Mouse (Mus musculus) myocyte (in vitro differentiated cells): ENCODE results near the gene Gria4.

Source experiments
- MAX ChIP-seq: IDR thresholded peaks from one replicate; pipeline ENCODE4 v1.6.1; 2011; ENCODE audit warnings: low read depth, mild to moderate bottlenecking, control low read depth
- MYOD1 ChIP-seq, 3 experiments: IDR thresholded peaks; one replicate each; pipeline ENCODE4 v1.6.1; 2011; ENCODE audit warnings: control low read depth in 2 of 3, low read depth in 2 of 3, mild to moderate bottlenecking in 2 of 3, moderate library complexity in 1 of 3; ENCODE audit not compliant: insufficient read length in 2 of 3, control insufficient read depth in 1 of 3
- MYOG ChIP-seq, 3 experiments: IDR thresholded peaks; one replicate each; pipeline ENCODE4 v1.6.1; 2011; ENCODE audit warnings: control low read depth in 2 of 3, low read depth in 2 of 3, mild to moderate bottlenecking in 2 of 3; ENCODE audit not compliant: insufficient read length in 2 of 3, control insufficient read depth in 1 of 3, insufficient read depth in 1 of 3
- POLR2A ChIP-seq: IDR thresholded peaks from one replicate; pipeline ENCODE4 v1.6.1; 2011; ENCODE audit warnings: low read depth, mild to moderate bottlenecking, control low read depth, moderate library complexity; ENCODE audit not compliant: insufficient read length
- USF1 ChIP-seq: IDR thresholded peaks from one replicate; pipeline ENCODE4 v1.6.1; 2011; ENCODE audit warnings: low read depth, mild to moderate bottlenecking, control low read depth, moderate library complexity

GRCm38 (mm10) chr9:4536514-4537150 lies 259.4 kb downstream of the Gria4 start:
- no peak for TF ChIP-seq POLR2A
- no peak for TF ChIP-seq MYOG (IDR thresholded peaks at IDR 0.05; ENCODE audit: control insufficient read depth in 1 of 3, insufficient read depth in 1 of 3, insufficient read length in 2 of 3, low read depth in 2 of 3)
- TF ChIP-seq MYOD1 (IDR thresholded peaks at IDR 0.05; ENCODE audit: control insufficient read depth in 1 of 3, insufficient read length in 2 of 3, low read depth in 2 of 3) = no peak
- no peak for TF ChIP-seq USF1
- TF ChIP-seq MAX = no peak
